Mouse (Mus musculus): Measurements from ENCODE around the gene Otop2. TPM values are rescaled to one million over a fixed set of nuclear protein-coding genes. Genes with fewer than 3 reads are reported as not detected.
A peak's percentile ranks its signal among the peaks of the same experiment; 100 is the strongest.

Gene Otop2
- polyA plus RNA-seq, 2 experiments: not detected

- H3K27ac ChIP-seq: no peak overlapping the region
- peaks cover 36% of the 10 kb centered on the region for H3K27me3 ChIP-seq (ENCODE audit: control insufficient read depth, insufficient read depth, low read length)
- TF ChIP-seq EP300 (IDR thresholded peaks at IDR 0.05; ENCODE audit: low read depth) (no peak), CTCF (IDR thresholded peaks at IDR 0.05; ENCODE audit: low read depth) (no peak)
- no peak overlapping the region for H3K4me2 ChIP-seq (ENCODE audit: low read depth)
- H3K9ac ChIP-seq (replicated peaks): no peak overlapping the region
- no peak for ATAC-seq (ENCODE audit: insufficient read depth)
- no peak for DNase-seq (ENCODE audit: low read depth in 3 of 3, low spot score in 3 of 3)
- WGBS (ENCODE audit: insufficient replicate concordance): 55% methylated on average over 7 of the region's 7 CpGs
- no peaks in the 10 kb centered on the region for H3K9me3 ChIP-seq (ENCODE audit: control insufficient read depth, low read length)
- H3K4me1 ChIP-seq (replicated peaks; ENCODE audit: control insufficient read depth in 2 of 2, insufficient read depth in 2 of 2, low read length in 1 of 2): no peaks in the 10 kb centered on the region; a peak in 1 of 4 replicates
- no peaks in the 10 kb centered on the region for H3K36me3 ChIP-seq (replicated peaks; ENCODE audit: control insufficient read depth, insufficient read depth, low read depth)
- no peak overlapping the region for H3K4me3 ChIP-seq (ENCODE audit: insufficient read depth in 1 of 2, low read depth in 2 of 2, low read length in 2 of 2)
These were observed 69.8 kb downstream of the Otop2 start for GRCm38 (mm10) chr11:115376722-115377121.

GRCm38 (mm10) chr11:115377254-115377653, 70.3 kb downstream of the Otop2 start:
- Histone ChIP-seq H3K36me3 (replicated peaks; ENCODE audit: control insufficient read depth, insufficient read depth, low read depth) (no peaks in the 10 kb centered on the region), H3K4me3 (ENCODE audit: insufficient read depth in 1 of 2, low read depth in 2 of 2, low read length in 2 of 2) (no peak overlapping the region), H3K4me2 (ENCODE audit: low read depth) (no peak overlapping the region), H3K27me3 (ENCODE audit: control insufficient read depth, insufficient read depth, low read length) (peaks cover 41% of the 10 kb centered on the region), H3K9me3 (ENCODE audit: control insufficient read depth, low read length) (no peaks in the 10 kb centered on the region), H3K27ac (no peak overlapping the region), H3K4me1 (replicated peaks; ENCODE audit: control insufficient read depth in 2 of 2, insufficient read depth in 2 of 2, low read length in 1 of 2) (no peaks in the 10 kb centered on the region; a peak in 1 of 4 replicates), H3K9ac (replicated peaks) (no peak overlapping the region)
- TF ChIP-seq EP300 (IDR thresholded peaks at IDR 0.05; ENCODE audit: low read depth) (no peak), CTCF (IDR thresholded peaks at IDR 0.05; ENCODE audit: low read depth) (no peak)
- WGBS (ENCODE audit: insufficient replicate concordance): 66% methylated on average over 4 of the region's 4 CpGs
- ATAC-seq (ENCODE audit: insufficient read depth) (no peak), DNase-seq (ENCODE audit: low read depth in 3 of 3, low spot score in 3 of 3) (no peak)

- Histone ChIP-seq H3K9ac (replicated peaks) (no peak overlapping the region), H3K27me3 (ENCODE audit: control insufficient read depth, insufficient read depth, low read length) (peaks cover 47% of the 10 kb centered on the region), H3K4me3 (ENCODE audit: insufficient read depth in 1 of 2, low read depth in 2 of 2, low read length in 2 of 2) (no peak overlapping the region), H3K36me3 (replicated peaks; ENCODE audit: control insufficient read depth, insufficient read depth, low read depth) (no peaks in the 10 kb centered on the region), H3K27ac (no peak overlapping the region), H3K4me2 (ENCODE audit: low read depth) (no peak overlapping the region), H3K4me1 (replicated peaks; ENCODE audit: control insufficient read depth in 2 of 2, insufficient read depth in 2 of 2, low read length in 1 of 2) (no peaks in the 10 kb centered on the region; a peak in 1 of 4 replicates), H3K9me3 (ENCODE audit: control insufficient read depth, low read length) (no peaks in the 10 kb centered on the region)
- TF ChIP-seq CTCF (IDR thresholded peaks at IDR 0.05; ENCODE audit: low read depth) (0 out of 2 replicates have a peak, but pooled peaks have one; percentile 26), EP300 (IDR thresholded peaks at IDR 0.05; ENCODE audit: low read depth) (no peak)
- 55% methylated on average over 7 of the region's 7 CpGs for WGBS (ENCODE audit: insufficient replicate concordance)
- no peak for ATAC-seq (ENCODE audit: insufficient read depth)
- DNase-seq (ENCODE audit: low read depth in 3 of 3, low spot score in 3 of 3): no peak
These were observed 70.9 kb downstream of the Otop2 start for GRCm38 (mm10) chr11:115377854-115378253.

- Histone ChIP-seq H3K9ac (replicated peaks) (no peak overlapping the region), H3K36me3 (replicated peaks; ENCODE audit: control insufficient read depth, insufficient read depth, low read depth) (no peaks in the 10 kb centered on the region), H3K27ac (no peak overlapping the region), H3K4me1 (replicated peaks; ENCODE audit: control insufficient read depth in 2 of 2, insufficient read depth in 2 of 2, low read length in 1 of 2) (no peaks in the 10 kb centered on the region; a peak in 1 of 4 replicates), H3K27me3 (ENCODE audit: control insufficient read depth, insufficient read depth, low read length) (peaks cover 41% of the 10 kb centered on the region), H3K9me3 (ENCODE audit: control insufficient read depth, low read length) (no peaks in the 10 kb centered on the region), H3K4me2 (ENCODE audit: low read depth) (no peak overlapping the region), H3K4me3 (ENCODE audit: insufficient read depth in 1 of 2, low read depth in 2 of 2, low read length in 2 of 2) (no peak overlapping the region)
- no peak for TF ChIP-seq EP300 (IDR thresholded peaks at IDR 0.05; ENCODE audit: low read depth)
- TF ChIP-seq CTCF (IDR thresholded peaks at IDR 0.05; ENCODE audit: low read depth): no peak
- ATAC-seq (ENCODE audit: insufficient read depth) (no peak), DNase-seq (ENCODE audit: low read depth in 3 of 3, low spot score in 3 of 3) (no peak)
- 42% methylated on average over 9 of the region's 9 CpGs for WGBS (ENCODE audit: insufficient replicate concordance)
These were observed 74.3 kb downstream of the Otop2 start for GRCm38 (mm10) chr11:115381276-115381675.

Other genes starting within 250 kb of the Otop2 start
- gene Cd300e, start 245.0 kb upstream of the Otop2 start, polyA plus RNA-seq (2012; rRNA removed): 0.44 and 0.56 TPM in 2 replicates
- gene Cd300e, start 245.0 kb upstream of the Otop2 start, polyA plus RNA-seq (2014; fragmentation: Nextera tagmentation; extraction: Ambion mirVana): 0.22 and 0.29 TPM in 2 replicates
- gene Rab37, start 215.7 kb upstream of the Otop2 start, polyA plus RNA-seq (2012; rRNA removed): 1.5 and 1.7 TPM in 2 replicates
- 1.8 and 2.0 TPM in 2 replicates for gene Rab37, start 215.7 kb upstream of the Otop2 start, polyA plus RNA-seq (2014; fragmentation: Nextera tagmentation; extraction: Ambion mirVana)
- gene Cd300lf, start 173.2 kb upstream of the Otop2 start, polyA plus RNA-seq (2012; rRNA removed): 1.5 and 1.6 TPM in 2 replicates
- 0.97 and 1.1 TPM in 2 replicates for gene Cd300lf, start 173.2 kb upstream of the Otop2 start, polyA plus RNA-seq (2014; fragmentation: Nextera tagmentation; extraction: Ambion mirVana)
- 37.9 and 41.4 TPM in 2 replicates for gene Slc9a3r1, start 143.8 kb upstream of the Otop2 start, polyA plus RNA-seq (2012; rRNA removed)
- gene Slc9a3r1, start 143.8 kb upstream of the Otop2 start, polyA plus RNA-seq (2014; fragmentation: Nextera tagmentation; extraction: Ambion mirVana): 49.6 and 58.3 TPM in 2 replicates
- gene Tmem104, start 119.7 kb upstream of the Otop2 start, polyA plus RNA-seq (2012; rRNA removed): 1.7 and 2.1 TPM in 2 replicates
- 4.0 and 4.1 TPM in 2 replicates for gene Tmem104, start 119.7 kb upstream of the Otop2 start, polyA plus RNA-seq (2014; fragmentation: Nextera tagmentation; extraction: Ambion mirVana)
- 6.0 and 7.7 TPM in 2 replicates for gene Nat9, start 119.3 kb upstream of the Otop2 start, polyA plus RNA-seq (2012; rRNA removed)
- 8.2 and 8.5 TPM in 2 replicates for gene Nat9, start 119.3 kb upstream of the Otop2 start, polyA plus RNA-seq (2014; fragmentation: Nextera tagmentation; extraction: Ambion mirVana)
- gene Grin2c, start 39.9 kb upstream of the Otop2 start, polyA plus RNA-seq (2012; rRNA removed): 0.17 and 0.21 TPM in 2 replicates
- gene Grin2c, start 39.9 kb upstream of the Otop2 start, polyA plus RNA-seq (2014; fragmentation: Nextera tagmentation; extraction: Ambion mirVana): 0.05 TPM in 1 of 2 replicates, not detected in the other
- 11.9 and 13.7 TPM in 2 replicates for gene Fdxr, start 30.1 kb upstream of the Otop2 start, polyA plus RNA-seq (2012; rRNA removed)
- 12.3 and 13.3 TPM in 2 replicates for gene Fdxr, start 30.1 kb upstream of the Otop2 start, polyA plus RNA-seq (2014; fragmentation: Nextera tagmentation; extraction: Ambion mirVana)
- gene Fads6, start 9.5 kb upstream of the Otop2 start, polyA plus RNA-seq (2012; rRNA removed): 6.6 and 6.7 TPM in 2 replicates
- 2.8 TPM in 2 replicates for gene Fads6, start 9.5 kb upstream of the Otop2 start, polyA plus RNA-seq (2014; fragmentation: Nextera tagmentation; extraction: Ambion mirVana)
- 0.04 and 0.06 TPM in 2 replicates for gene Ush1g, start 14.9 kb downstream of the Otop2 start, polyA plus RNA-seq (2012; rRNA removed)
- gene Ush1g, start 14.9 kb downstream of the Otop2 start, polyA plus RNA-seq (2014; fragmentation: Nextera tagmentation; extraction: Ambion mirVana): 0.06 and 0.16 TPM in 2 replicates
- not detected in 2 replicates for gene Otop3, start 27.6 kb downstream of the Otop2 start, polyA plus RNA-seq (2012; rRNA removed)
- gene Otop3, start 27.6 kb downstream of the Otop2 start, polyA plus RNA-seq (2014; fragmentation: Nextera tagmentation; extraction: Ambion mirVana): not detected in 2 replicates
- gene Hid1, start 60.6 kb downstream of the Otop2 start, polyA plus RNA-seq (2012; rRNA removed): 0.54 and 0.59 TPM in 2 replicates
- gene Hid1, start 60.6 kb downstream of the Otop2 start, polyA plus RNA-seq (2014; fragmentation: Nextera tagmentation; extraction: Ambion mirVana): 0.50 and 0.86 TPM in 2 replicates
- gene Cdr2l, start 74.8 kb downstream of the Otop2 start, polyA plus RNA-seq (2012; rRNA removed): 1.5 and 1.7 TPM in 2 replicates
- 0.86 and 1.0 TPM in 2 replicates for gene Cdr2l, start 74.8 kb downstream of the Otop2 start, polyA plus RNA-seq (2014; fragmentation: Nextera tagmentation; extraction: Ambion mirVana)
- gene Mrpl58, start 96.6 kb downstream of the Otop2 start, polyA plus RNA-seq (2012; rRNA removed): 37.8 and 49.2 TPM in 2 replicates
- 86.5 and 90.7 TPM in 2 replicates for gene Mrpl58, start 96.6 kb downstream of the Otop2 start, polyA plus RNA-seq (2014; fragmentation: Nextera tagmentation; extraction: Ambion mirVana)
- 212 and 334 TPM in 2 replicates for gene Atp5h, start 112.8 kb downstream of the Otop2 start, polyA plus RNA-seq (2012; rRNA removed)
- gene Atp5h, start 112.8 kb downstream of the Otop2 start, polyA plus RNA-seq (2014; fragmentation: Nextera tagmentation; extraction: Ambion mirVana): 616 and 620 TPM in 2 replicates
- 5.3 and 5.8 TPM in 2 replicates for gene Kctd2, start 113.0 kb downstream of the Otop2 start, polyA plus RNA-seq (2012; rRNA removed)
- 5.2 and 5.6 TPM in 2 replicates for gene Kctd2, start 113.0 kb downstream of the Otop2 start, polyA plus RNA-seq (2014; fragmentation: Nextera tagmentation; extraction: Ambion mirVana)
- 0.07 and 0.10 TPM in 2 replicates for gene Trim80, start 133.4 kb downstream of the Otop2 start, polyA plus RNA-seq (2012; rRNA removed)
- gene Trim80, start 133.4 kb downstream of the Otop2 start, polyA plus RNA-seq (2014; fragmentation: Nextera tagmentation; extraction: Ambion mirVana): 0.06 and 0.13 TPM in 2 replicates
- gene Slc16a5, start 155.3 kb downstream of the Otop2 start, polyA plus RNA-seq (2012; rRNA removed): 0.02 TPM in 2 replicates
- gene Slc16a5, start 155.3 kb downstream of the Otop2 start, polyA plus RNA-seq (2014; fragmentation: Nextera tagmentation; extraction: Ambion mirVana): 0.05 TPM in 1 of 2 replicates, not detected in the other
- 2.1 and 2.2 TPM in 2 replicates for gene Armc7, start 168.5 kb downstream of the Otop2 start, polyA plus RNA-seq (2012; rRNA removed)
- gene Armc7, start 168.5 kb downstream of the Otop2 start, polyA plus RNA-seq (2014; fragmentation: Nextera tagmentation; extraction: Ambion mirVana): 2.0 and 2.2 TPM in 2 replicates
- 27.8 and 31.9 TPM in 2 replicates for gene Nt5c, start 184.7 kb downstream of the Otop2 start, polyA plus RNA-seq (2012; rRNA removed)
- gene Nt5c, start 184.7 kb downstream of the Otop2 start, polyA plus RNA-seq (2014; fragmentation: Nextera tagmentation; extraction: Ambion mirVana): 50.7 and 50.9 TPM in 2 replicates
- 138 and 151 TPM in 2 replicates for gene Jpt1, start 207.2 kb downstream of the Otop2 start, polyA plus RNA-seq (2012; rRNA removed)
- 233 and 256 TPM in 2 replicates for gene Jpt1, start 207.2 kb downstream of the Otop2 start, polyA plus RNA-seq (2014; fragmentation: Nextera tagmentation; extraction: Ambion mirVana)
- 161 and 198 TPM in 2 replicates for gene Sumo2, start 229.1 kb downstream of the Otop2 start, polyA plus RNA-seq (2012; rRNA removed)
- 393 and 406 TPM in 2 replicates for gene Sumo2, start 229.1 kb downstream of the Otop2 start, polyA plus RNA-seq (2014; fragmentation: Nextera tagmentation; extraction: Ambion mirVana)